Mouse (Mus musculus) thymus, adult 2 months (tissue): Measurements from ENCODE around the gene Ephb1. TPM values are rescaled to one million over a fixed set of nuclear protein-coding genes. Genes with fewer than 3 reads are reported as not detected.

ENCODE experiments used
- DNase-seq: peaks from one replicate; pipeline ENCODE4 v3.0.0; 2021
- H3K27ac ChIP-seq: fragments of 200-500 bp; 2 replicates; pipeline ENCODE4 v1.5.1; 2012; ENCODE audit warnings: low read length, control low read depth; ENCODE audit not compliant: control insufficient read depth, insufficient read depth
- H3K27me3 ChIP-seq: fragments of 200-500 bp; 2 replicates; pipeline ENCODE4 v1.6.1; 2012; ENCODE audit warnings: mild to moderate bottlenecking, low read length, moderate library complexity, mixed read lengths; ENCODE audit not compliant: control insufficient read depth, insufficient read depth
- H3K36me3 ChIP-seq: fragments of 200-500 bp; 2 replicates; pipeline ENCODE4 v1.6.1; 2012; ENCODE audit warnings: mild to moderate bottlenecking, low read length, moderate library complexity; ENCODE audit not compliant: control insufficient read depth, insufficient read depth
- H3K4me1 ChIP-seq: fragments of 200-500 bp; replicated peaks from 2 replicates; pipeline ENCODE4 v1.6.1; 2012; ENCODE audit warnings: low read length; ENCODE audit not compliant: control insufficient read depth, insufficient read depth
- H3K4me3 ChIP-seq: fragments of 200-500 bp; 2 replicates; pipeline ENCODE4 v1.5.1; 2012; ENCODE audit warnings: mild to moderate bottlenecking, low read length, control low read depth, moderate library complexity; ENCODE audit not compliant: control insufficient read depth, insufficient read depth
- CTCF ChIP-seq: fragments of 200-500 bp; IDR thresholded peaks from 2 replicates; pipeline ENCODE4 v1.5.1; 2012; ENCODE audit warnings: mild to moderate bottlenecking, control low read depth, low read length, moderate library complexity, borderline replicate concordance; ENCODE audit not compliant: control insufficient read depth, poor library complexity, insufficient read depth; ENCODE audit errors: extremely low read depth
- POLR2A ChIP-seq: fragments of 200-500 bp; IDR thresholded peaks from 2 replicates; pipeline ENCODE4 v1.6.1; 2012; ENCODE audit warnings: mild to moderate bottlenecking, low read length, control low read depth, moderate library complexity; ENCODE audit not compliant: control insufficient read depth, poor library complexity, insufficient read depth; ENCODE audit errors: extremely low read depth
- WGBS: fragments of 180-500 bp; shearing (Covaris S2); methylation state at CpG from one replicate; pipeline ENCODE4 v1.1.7; 2018; 5-methylcytosine and 5-hydroxymethylcytosine counted together
- polyA plus RNA-seq: library from polyadenylated mRNA; depleted of rRNA; stranded (reverse); fragments of >200 nt; gene quantifications from 2 replicates; pipeline ENCODE4 v1.2.3, GENCODE M21; 2012

Ephb1 gene
- polyA plus RNA-seq, 1 experiment = 0.43 TPM

DNA sequence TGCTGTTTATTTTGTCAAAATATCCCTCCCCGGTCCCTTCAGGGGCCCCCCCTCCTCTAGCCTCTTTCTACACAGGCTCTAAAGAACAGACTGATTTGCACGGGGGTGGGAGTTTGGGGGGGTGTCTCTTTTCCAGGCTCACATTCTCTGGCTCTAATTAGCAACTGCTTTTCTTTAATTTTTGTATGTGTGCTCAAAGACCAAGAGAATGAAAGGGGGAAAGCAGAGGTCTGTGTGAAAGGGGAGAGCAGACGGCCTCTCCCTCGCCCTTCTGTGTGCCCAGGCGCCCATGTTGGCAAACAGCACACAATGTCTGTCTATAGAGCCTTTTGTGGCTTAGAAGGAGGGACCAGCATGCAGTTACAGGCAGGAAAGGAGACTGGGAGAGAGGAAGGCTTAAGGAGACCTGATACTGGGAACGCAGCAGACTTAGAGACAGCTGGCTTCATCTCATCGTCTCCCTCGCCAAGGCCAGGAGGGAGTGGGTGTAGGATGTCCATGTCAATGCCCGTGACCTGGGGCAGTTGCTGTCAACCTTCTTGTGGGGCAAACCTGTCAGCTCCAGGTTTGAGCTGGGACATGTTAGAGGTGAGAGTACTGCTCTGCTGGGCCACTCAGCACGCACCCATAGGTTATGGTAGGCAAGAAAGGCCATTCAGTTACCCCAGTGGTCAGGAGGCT is 172.5 kb downstream of the Ephb1 start:
- Histone ChIP-seq H3K27me3 (no peaks in the 10 kb centered on the region), H3K4me1 (no peaks in the 10 kb centered on the region), H3K36me3 (no peaks in the 10 kb centered on the region), H3K27ac (no peak overlapping the region), H3K4me3 (no peak overlapping the region)
- DNase-seq = no peak
- WGBS = 90% methylated on average over 10 of the region's 10 CpGs
- TF ChIP-seq CTCF = no peak
- no peak for TF ChIP-seq POLR2A

DNA sequence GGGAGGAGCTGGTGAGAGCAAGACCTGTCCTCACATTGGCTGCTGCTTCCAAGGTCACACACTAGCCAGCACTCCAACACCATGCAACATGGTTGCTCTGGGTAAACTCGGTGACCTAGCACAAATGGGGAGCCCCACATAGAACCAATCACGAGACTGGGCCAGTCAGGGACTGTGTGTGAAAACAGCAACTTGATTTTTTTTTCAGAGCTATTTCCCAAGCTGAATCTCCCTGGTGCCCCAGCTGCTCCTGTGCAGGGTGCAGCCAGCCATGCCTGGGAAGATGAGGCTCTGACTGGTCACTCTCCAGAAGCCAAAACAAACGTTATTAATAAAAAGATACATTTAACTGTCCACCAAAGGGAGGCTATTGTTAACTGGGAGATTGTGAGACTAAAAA is 173.2 kb downstream of the Ephb1 start:
- Histone ChIP-seq H3K36me3 (no peaks in the 10 kb centered on the region), H3K4me1 (no peaks in the 10 kb centered on the region), H3K27me3 (no peaks in the 10 kb centered on the region), H3K4me3 (no peak overlapping the region), H3K27ac (no peak overlapping the region)
- no peak for DNase-seq
- TF ChIP-seq CTCF (no peak), POLR2A (no peak)
- WGBS = 71% methylated on average over 3 of the region's 3 CpGs

DNA sequence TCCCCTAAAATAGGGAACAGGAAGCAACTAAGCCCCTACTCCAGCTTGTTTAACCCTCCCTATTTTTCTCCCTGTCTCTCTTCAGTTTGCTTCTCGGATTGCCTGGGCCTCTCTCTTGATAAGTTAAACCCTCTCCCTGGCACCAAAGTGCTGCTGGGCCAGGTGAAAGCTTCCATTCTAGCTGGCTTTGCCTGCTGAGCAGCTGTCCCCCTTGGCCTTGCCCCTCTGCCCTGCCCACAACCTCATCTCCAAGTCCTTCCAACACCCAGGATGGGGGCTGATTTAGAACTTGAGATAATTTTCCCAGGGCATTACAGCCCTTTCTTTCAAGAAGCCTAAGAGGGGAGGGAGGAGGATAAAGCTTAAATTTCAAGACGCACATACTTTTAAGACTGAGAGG is 174.0 kb downstream of the Ephb1 start:
- no peak for TF ChIP-seq POLR2A
- TF ChIP-seq CTCF = no peak
- Histone ChIP-seq H3K4me1 (no peaks in the 10 kb centered on the region), H3K27me3 (no peaks in the 10 kb centered on the region), H3K4me3 (no peak overlapping the region), H3K27ac (no peak overlapping the region), H3K36me3 (no peaks in the 10 kb centered on the region)
- no peak for DNase-seq
- 78% methylated on average over 2 of the region's 2 CpGs for WGBS

DNA sequence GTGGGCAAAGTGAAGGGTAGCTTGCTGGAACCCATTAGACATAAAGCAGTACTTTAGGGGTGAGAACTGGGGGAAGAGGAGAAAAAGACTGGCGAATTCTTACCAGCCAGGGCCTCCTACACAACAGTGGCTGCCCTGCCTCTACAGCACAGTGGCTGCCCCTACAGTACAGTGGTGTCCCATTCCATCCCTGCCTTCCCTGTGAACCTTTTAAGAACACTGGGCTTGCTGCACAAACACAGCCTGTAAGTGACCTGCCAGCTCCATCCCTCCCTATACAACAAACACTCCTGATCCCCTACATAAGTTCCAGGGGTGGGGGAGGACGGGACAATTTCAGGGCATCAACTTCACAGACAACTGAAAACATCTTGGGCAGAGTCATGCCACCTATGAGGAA is 174.4 kb downstream of the Ephb1 start:
- 65% methylated on average over 2 of the region's 2 CpGs for WGBS
- TF ChIP-seq POLR2A (no peak), CTCF (no peak)
- no peak overlapping the region for H3K4me3 ChIP-seq
- H3K36me3 ChIP-seq = no peaks in the 10 kb centered on the region
- no peaks in the 10 kb centered on the region for H3K27me3 ChIP-seq
- DNase-seq = no peak
- H3K27ac ChIP-seq = no peak overlapping the region
- H3K4me1 ChIP-seq = no peaks in the 10 kb centered on the region

DNA sequence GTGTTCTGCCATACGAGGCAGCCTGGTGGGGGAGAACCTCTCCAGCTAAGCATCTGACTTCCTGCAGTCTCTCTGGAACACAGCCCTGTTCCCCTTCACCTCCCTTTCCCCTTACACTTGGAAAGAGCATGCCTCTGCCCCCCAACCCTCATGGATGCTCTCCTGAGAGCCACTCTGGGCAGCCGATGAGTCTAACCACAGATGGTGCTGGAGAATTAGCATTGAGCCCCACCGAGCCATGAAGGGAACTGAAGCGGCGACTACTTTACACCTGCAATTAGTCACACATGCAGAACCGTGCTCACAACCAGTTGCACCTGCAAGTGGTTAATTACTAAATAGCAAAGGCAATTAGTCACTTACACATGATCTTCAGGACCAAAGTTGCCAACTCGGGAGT is 184.8 kb downstream of the Ephb1 start:
- no peaks in the 10 kb centered on the region for H3K4me1 ChIP-seq
- TF ChIP-seq CTCF (no peak), POLR2A (no peak)
- H3K4me3 ChIP-seq = no peak overlapping the region
- no peaks in the 10 kb centered on the region for H3K27me3 ChIP-seq
- WGBS = 88% methylated on average over 7 of the region's 7 CpGs
- no peak overlapping the region for H3K27ac ChIP-seq
- no peak for DNase-seq
- H3K36me3 ChIP-seq = no peaks in the 10 kb centered on the region

DNA sequence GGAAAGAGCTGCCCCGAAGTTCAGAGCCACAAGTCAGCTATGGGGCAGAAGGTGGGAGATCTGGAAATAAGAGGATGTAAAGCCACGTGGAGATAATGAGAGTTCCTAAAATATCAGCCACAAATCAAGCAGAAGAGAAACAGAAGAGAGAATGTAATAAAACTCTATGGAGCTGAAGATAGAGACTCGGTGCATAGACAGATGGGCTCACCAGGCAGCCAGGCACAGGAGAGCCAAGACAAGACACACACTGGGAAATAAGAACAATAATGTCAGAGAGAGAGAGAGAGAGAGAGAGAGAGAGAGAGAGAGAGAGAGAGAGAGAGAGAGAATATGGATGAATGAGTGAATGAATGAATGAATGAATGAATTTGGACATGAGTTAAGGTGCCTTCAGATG is 198.6 kb downstream of the Ephb1 start:
- no peak for DNase-seq
- H3K27ac ChIP-seq = no peak overlapping the region
- H3K27me3 ChIP-seq = no peaks in the 10 kb centered on the region
- no peaks in the 10 kb centered on the region for H3K4me1 ChIP-seq
- H3K36me3 ChIP-seq = no peaks in the 10 kb centered on the region
- TF ChIP-seq POLR2A (no peak), CTCF (no peak)
- no peak overlapping the region for H3K4me3 ChIP-seq
- 69% methylated on average over 3 of the region's 3 CpGs for WGBS

DNA sequence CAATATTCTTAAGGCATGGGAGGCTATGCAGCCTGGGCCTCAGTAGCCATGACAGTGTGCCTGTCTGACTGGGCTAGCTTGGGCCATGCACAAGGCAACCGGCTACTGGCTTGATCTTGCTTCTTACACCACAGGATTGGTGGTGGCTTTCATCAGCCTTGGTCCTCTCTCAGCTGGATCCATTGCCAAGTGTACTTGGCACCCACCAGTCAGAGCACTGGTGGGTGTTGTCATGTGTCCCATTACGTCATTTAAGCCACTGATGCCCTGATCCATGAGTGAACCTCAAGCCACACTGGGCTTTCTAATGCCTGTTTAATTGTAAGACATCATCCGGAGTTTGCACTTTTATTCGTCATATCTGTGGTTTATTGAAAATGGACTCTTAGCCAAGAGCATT is 215.3 kb downstream of the Ephb1 start:
- H3K36me3 ChIP-seq = no peaks in the 10 kb centered on the region
- no peaks in the 10 kb centered on the region for H3K27me3 ChIP-seq
- TF ChIP-seq CTCF (no peak), POLR2A (no peak)
- DNase-seq = no peak
- no peak overlapping the region for H3K27ac ChIP-seq
- no peak overlapping the region for H3K4me3 ChIP-seq
- 94% methylated on average over 4 of the region's 4 CpGs for WGBS
- H3K4me1 ChIP-seq = no peaks in the 10 kb centered on the region
